Mouse (Mus musculus) embryonic facial prominence, embryonic 12.5 days (tissue): ENCODE results near the gene Antxrl. TPM values are rescaled to one million over a fixed set of nuclear protein-coding genes. Genes with fewer than 3 reads are reported as not detected.

Experiments
- ATAC-seq: fragments of 200-750 bp; cut with Nextera tagmentation; 2 replicates; pipeline ENCODE4 v1.8.0; 2017; ENCODE audit not compliant: insufficient number of reproducible peaks, insufficient read depth, low FRiP score, low TSS enrichment
- H3K27ac ChIP-seq: fragments of 300-500 bp; sonication (generic); 2 replicates; pipeline ENCODE4 v1.5.1; 2016; ENCODE audit warnings: mild to moderate bottlenecking
- H3K27me3 ChIP-seq: fragments of 300-500 bp; sonication (generic); 2 replicates; pipeline ENCODE4 v1.6.1; 2016; ENCODE audit warnings: mild to moderate bottlenecking, moderate library complexity
- H3K36me3 ChIP-seq: fragments of 300-500 bp; sonication (generic); 2 replicates; pipeline ENCODE4 v1.6.1; 2016; ENCODE audit warnings: mild to moderate bottlenecking
- H3K4me1 ChIP-seq: fragments of 300-500 bp; sonication (generic); 2 replicates; pipeline ENCODE4 v1.6.1; 2016
- H3K4me2 ChIP-seq: fragments of 300-500 bp; sonication (generic); replicated peaks from 2 replicates; pipeline ENCODE4 v1.6.1; 2016; ENCODE audit warnings: mild to moderate bottlenecking, moderate library complexity
- H3K4me3 ChIP-seq: fragments of 300-500 bp; sonication (generic); 2 replicates; pipeline ENCODE4 v1.5.1; 2016; ENCODE audit warnings: mild to moderate bottlenecking
- H3K9ac ChIP-seq: fragments of 300-500 bp; sonication (generic); 2 replicates; pipeline ENCODE4 v1.6.1; 2016; ENCODE audit warnings: mild to moderate bottlenecking, moderate library complexity
- H3K9me3 ChIP-seq: fragments of 300-500 bp; sonication (generic); 2 replicates; pipeline ENCODE4 v1.6.1; 2016; ENCODE audit warnings: mild to moderate bottlenecking, moderate library complexity
- WGBS: fragments of 180-500 bp; shearing (Covaris S2); methylation state at CpG from one replicate; pipeline ENCODE4 v1.1.7; 2016; 5-methylcytosine and 5-hydroxymethylcytosine counted together
- polyA plus RNA-seq: library from polyadenylated mRNA; unstranded; fragments of >200 nt; fragmentation: Nextera tagmentation; extraction: Ambion mirVana; gene quantifications from 2 replicates; pipeline ENCODE4 v1.2.1, GENCODE M21; 2016

The Antxrl gene
- not detected in 2 replicates for polyA plus RNA-seq

DNA sequence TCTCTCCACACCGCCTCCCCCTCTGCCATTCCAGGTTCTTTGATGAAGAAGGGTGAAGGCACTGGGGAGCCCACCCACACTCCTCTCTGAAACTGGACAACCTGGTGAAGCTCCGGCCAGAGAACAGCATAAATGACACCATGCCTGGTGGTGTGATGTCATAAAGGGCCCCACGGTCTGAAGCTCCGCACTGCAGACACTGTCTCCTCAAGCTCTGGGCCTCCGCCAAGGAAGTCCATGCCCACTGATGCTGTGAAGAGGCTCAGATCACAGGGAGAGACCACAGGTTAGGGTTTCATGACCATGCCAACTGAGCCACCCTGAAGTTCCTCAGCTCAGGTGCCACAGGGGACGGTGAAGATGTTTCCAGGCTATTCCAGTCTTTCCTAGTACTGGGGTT is at the start of gene Antxrl:
Gene Antxrl (plus strand): TSS at position 192 of the 400 bp plus-strand sequence.
- 88% methylated on average over 6 of the region's 6 CpGs for WGBS
- Histone ChIP-seq H3K27me3 (no peaks in the 10 kb centered on the region), H3K36me3 (no peaks in the 10 kb centered on the region), H3K9ac (no peak within 1 kb of the TSS), H3K4me3 (no peak within 1 kb of the TSS), H3K4me1 (no peaks in the 10 kb centered on the region), H3K4me2 (no peak within 1 kb of the TSS), H3K9me3 (no peaks in the 10 kb centered on the region), H3K27ac (no peak within 1 kb of the TSS)
- ATAC-seq: no peak

DNA sequence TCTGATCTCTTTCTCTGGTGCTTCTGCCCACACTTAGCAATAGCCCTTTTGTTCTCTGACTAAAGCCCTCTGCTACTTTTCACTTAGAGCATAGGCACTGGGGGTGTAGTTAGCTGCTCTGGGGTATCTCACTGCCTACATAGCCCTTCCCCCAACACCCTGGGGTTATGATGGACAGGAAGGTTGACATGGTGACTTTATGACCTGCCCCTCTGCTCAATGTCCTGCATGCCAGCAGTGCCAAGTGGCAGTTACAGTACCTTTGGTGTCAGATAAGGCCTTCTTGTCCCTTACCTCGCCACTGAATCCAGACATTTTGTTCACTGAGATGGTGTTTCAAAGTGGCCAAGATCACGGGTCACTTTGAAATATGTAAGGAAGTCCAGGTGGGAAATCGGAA is 37.4 kb upstream of the Antxrl start, which contains the start of gene Gm30083:
Gene Gm30083 (minus strand): TSS at position 120 of the 400 bp plus-strand sequence.
- H3K36me3 ChIP-seq: no peaks in the 10 kb centered on the region
- H3K4me3 ChIP-seq: no peak within 1 kb of the TSS
- no peak within 1 kb of the TSS for H3K9ac ChIP-seq
- ATAC-seq: no peak
- H3K4me1 ChIP-seq: no peaks in the 10 kb centered on the region
- no peaks in the 10 kb centered on the region for H3K27me3 ChIP-seq
- WGBS: 85% methylated on average over 3 of the region's 3 CpGs
- H3K4me2 ChIP-seq: no peak within 1 kb of the TSS
- H3K27ac ChIP-seq: no peak within 1 kb of the TSS
- no peaks in the 10 kb centered on the region for H3K9me3 ChIP-seq

DNA sequence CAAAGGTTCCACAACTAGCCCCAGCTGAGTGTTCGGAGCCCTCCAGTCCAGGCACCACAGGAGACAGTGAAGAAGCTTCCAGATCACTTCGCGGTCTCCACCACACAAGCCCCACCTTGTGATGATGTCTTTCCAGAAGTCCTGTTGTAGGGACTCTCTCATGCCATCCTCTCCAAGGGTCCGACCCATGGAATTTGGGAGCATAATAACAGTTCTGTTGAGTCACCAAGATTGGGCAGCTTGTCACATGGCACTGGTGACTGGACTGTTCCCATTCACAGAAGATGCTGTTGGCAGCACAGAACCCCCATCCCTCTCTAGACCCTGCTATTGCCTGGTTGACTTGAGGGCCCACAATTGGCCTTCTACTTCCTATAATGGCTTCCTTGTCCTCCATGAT is 36.1 kb upstream of the Antxrl start, which contains the start of gene Gm5460:
Gene Gm5460 (plus strand): TSS at position 378 of the 400 bp plus-strand sequence.
- no peak for ATAC-seq
- Histone ChIP-seq H3K9me3 (no peaks in the 10 kb centered on the region), H3K4me2 (no peak within 1 kb of the TSS), H3K36me3 (no peaks in the 10 kb centered on the region), H3K9ac (no peak within 1 kb of the TSS), H3K4me1 (no peaks in the 10 kb centered on the region), H3K27ac (no peak within 1 kb of the TSS), H3K4me3 (no peak within 1 kb of the TSS), H3K27me3 (no peaks in the 10 kb centered on the region)
- 90% methylated on average over 4 of the region's 4 CpGs for WGBS

DNA sequence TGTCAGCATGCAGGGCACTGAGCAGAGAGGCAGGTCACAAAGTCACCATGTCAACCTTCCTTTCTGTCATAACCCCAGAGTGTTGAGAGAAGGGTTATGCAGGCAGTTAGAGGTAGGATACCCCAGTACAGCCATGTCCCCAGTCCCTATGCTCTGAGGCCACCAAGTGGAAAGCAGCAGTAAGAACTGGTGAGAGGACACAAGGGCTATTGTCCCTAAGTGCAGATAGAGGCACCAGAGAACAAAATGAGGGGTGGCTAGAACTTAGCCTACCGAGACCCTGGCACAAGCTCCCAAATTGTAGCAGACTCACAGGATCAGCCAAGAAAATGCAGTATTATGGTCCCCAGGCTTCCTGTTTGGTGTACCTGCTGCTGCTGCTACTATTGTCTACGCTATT is 35.6 kb upstream of the Antxrl start:
- Histone ChIP-seq H3K4me3 (no peak overlapping the region), H3K4me2 (no peak overlapping the region), H3K4me1 (no peaks in the 10 kb centered on the region), H3K9me3 (no peaks in the 10 kb centered on the region), H3K36me3 (no peaks in the 10 kb centered on the region), H3K9ac (no peak overlapping the region), H3K27me3 (no peaks in the 10 kb centered on the region), H3K27ac (no peak overlapping the region)
- no peak for ATAC-seq
- WGBS: 88% methylated on average over 2 of the region's 2 CpGs

DNA sequence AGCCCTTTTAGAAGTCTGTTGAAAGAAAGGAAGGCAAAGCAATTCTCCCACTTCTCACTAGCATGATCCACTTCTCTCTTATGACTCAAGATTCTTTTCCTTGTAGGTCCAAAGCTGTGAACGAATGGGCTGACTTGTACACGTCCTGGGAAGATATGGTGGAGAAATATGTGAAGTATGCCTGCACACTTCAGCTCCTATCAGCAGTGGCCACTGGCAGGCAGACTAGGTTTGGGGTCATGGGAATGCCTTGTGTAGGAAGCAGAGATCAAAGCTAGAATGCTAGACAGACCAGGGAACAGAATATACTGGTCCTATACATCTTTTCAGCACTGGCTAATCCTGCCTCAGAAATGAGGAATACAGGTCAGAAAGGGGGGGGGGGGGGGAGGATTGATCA is 25.8 kb upstream of the Antxrl start:
- Histone ChIP-seq H3K9ac (no peak overlapping the region), H3K4me1 (no peaks in the 10 kb centered on the region), H3K9me3 (no peaks in the 10 kb centered on the region), H3K4me2 (no peak overlapping the region), H3K27ac (no peak overlapping the region), H3K4me3 (no peak overlapping the region), H3K36me3 (no peaks in the 10 kb centered on the region), H3K27me3 (no peaks in the 10 kb centered on the region)
- WGBS: 64% methylated on average over 2 of the region's 2 CpGs
- no peak for ATAC-seq

DNA sequence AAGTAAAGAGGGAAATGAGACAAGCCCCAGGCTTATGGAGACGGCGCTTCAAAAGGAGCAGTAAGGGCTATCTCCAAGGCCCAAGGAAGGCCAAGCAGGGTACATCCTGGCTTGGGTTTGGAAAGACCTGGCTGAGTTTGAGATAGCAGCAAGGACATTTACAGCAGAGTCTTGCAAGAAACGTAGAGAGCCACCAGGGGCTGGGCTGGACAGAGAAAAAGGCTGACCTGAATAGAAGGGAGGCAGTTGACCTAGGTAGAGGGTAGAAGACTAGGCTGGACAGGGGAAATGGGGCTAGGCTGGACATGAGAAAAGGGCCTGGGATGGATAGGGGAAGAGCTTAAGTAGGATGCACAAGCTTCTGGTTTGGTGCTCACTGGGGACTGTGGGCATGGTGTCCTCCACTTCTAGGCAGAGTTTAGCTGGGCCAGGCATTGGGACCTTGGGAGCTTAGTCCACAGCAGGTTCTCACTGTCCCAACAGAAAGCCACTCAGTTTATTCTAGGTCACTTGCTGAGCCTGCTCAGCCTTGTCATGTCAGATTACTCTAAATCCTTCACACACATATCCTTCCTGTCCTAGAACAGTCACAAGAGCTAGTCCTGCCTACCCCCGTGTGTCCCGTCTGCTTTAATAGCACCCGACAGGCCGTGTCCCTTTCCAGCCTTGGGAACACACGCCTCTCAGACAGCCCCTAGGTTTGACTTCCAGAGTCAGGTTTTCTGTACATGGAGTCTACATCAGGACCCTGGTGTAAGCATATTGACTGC is 18.5 kb upstream of the Antxrl start:
- WGBS: 82% methylated on average over 8 of the region's 8 CpGs

DNA sequence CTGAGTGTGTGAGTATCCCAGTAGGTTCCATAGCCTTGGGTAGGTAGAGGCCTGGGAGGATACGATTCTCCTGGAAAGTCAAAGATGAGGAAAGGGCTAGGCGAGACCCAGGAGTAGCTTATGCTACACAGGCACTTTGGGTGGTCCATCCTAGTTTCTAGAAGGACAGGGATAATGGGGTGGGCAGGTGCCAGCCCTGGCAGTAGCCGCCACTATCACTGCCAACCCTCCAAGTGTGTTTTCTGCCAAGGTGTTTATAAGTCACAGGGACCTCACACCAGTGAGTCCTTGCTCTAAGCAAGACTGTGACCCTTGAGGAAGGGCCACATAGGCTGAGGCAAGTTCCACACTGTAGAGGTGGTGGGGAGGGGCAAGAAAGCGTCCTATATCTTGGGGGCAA is 11.3 kb upstream of the Antxrl start:
- Histone ChIP-seq H3K36me3 (no peaks in the 10 kb centered on the region), H3K4me1 (no peaks in the 10 kb centered on the region), H3K4me2 (no peak overlapping the region), H3K27ac (no peak overlapping the region), H3K4me3 (no peak overlapping the region), H3K9me3 (no peaks in the 10 kb centered on the region), H3K9ac (no peak overlapping the region), H3K27me3 (no peaks in the 10 kb centered on the region)
- no peak for ATAC-seq
- WGBS: 77% methylated on average over 4 of the region's 4 CpGs

More for the DNA sequence above, 18.5 kb upstream of the Antxrl start:
- Histone ChIP-seq H3K27ac (no peak overlapping the region), H3K9me3 (no peaks in the 10 kb centered on the region), H3K4me3 (no peak overlapping the region), H3K9ac (no peak overlapping the region), H3K4me2 (no peak overlapping the region), H3K36me3 (no peaks in the 10 kb centered on the region), H3K4me1 (no peaks in the 10 kb centered on the region), H3K27me3 (no peaks in the 10 kb centered on the region)
- ATAC-seq: no peak

DNA sequence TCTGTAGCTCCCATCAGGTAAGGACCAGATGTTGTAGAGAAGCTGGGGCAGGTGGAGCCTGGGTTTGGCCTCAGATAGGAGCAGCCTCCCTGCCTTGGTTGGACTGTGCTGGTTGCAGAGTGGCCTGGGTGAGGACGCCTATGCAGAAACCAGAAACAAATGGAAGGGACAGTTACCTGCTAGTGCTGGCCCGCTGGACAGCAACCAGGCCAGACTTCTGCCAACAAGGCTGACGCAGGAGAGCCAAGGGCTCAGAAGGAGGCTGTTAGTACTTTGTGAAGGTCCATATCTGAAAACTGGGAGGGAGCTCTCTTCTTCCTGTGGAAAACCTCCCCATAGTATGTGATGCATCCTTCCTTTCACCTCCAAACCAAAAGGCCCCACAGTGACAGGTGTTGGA is 9.2 kb upstream of the Antxrl start:
- no peaks in the 10 kb centered on the region for H3K9me3 ChIP-seq
- H3K4me3 ChIP-seq: no peak overlapping the region
- H3K4me1 ChIP-seq: no peaks in the 10 kb centered on the region
- H3K27ac ChIP-seq: no peak overlapping the region
- no peaks in the 10 kb centered on the region for H3K36me3 ChIP-seq
- WGBS: 49% methylated on average over 3 of the region's 3 CpGs
- ATAC-seq: no peak
- H3K9ac ChIP-seq: no peak overlapping the region
- no peak overlapping the region for H3K4me2 ChIP-seq
- no peaks in the 10 kb centered on the region for H3K27me3 ChIP-seq

DNA sequence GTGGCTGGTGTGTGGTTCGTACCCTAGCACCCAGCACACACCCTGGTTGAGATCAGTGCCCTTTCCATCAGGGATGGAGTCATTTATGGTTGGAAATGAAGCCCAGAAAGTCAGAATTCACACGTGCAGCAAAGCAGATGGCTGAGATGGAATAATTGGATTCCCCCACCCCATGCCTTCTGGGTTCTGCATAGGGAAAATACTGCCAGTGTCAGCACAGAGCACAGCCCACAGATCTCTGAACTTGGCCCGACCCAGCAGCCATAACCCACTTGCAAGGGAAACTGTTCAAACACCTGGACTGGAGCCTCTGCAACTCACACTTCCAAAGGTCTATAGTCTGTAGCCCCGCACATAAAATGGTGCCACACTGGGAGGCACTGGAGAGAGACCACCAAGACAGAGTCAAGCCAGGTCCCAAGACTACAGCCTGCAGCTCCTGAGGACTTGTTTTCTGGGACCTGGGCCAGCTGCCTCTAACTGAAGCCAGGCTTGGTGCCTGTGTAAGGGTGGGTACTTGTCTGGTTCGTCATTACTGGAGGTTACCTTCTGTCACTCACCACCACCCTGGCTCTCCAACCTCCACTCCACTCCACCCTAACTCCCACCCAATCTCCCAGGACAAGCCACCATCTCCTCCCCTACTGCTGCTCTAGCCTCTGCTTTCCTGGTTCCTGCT is 2.3 kb upstream of the Antxrl start:
- ATAC-seq: no peak
- no peak overlapping the region for H3K9ac ChIP-seq
- WGBS: 72% methylated on average over 5 of the region's 5 CpGs
- H3K36me3 ChIP-seq: no peaks in the 10 kb centered on the region
- H3K9me3 ChIP-seq: no peaks in the 10 kb centered on the region
- H3K27ac ChIP-seq: no peak overlapping the region
- no peak overlapping the region for H3K4me2 ChIP-seq
- H3K4me1 ChIP-seq: no peaks in the 10 kb centered on the region
- H3K4me3 ChIP-seq: no peak overlapping the region
- no peaks in the 10 kb centered on the region for H3K27me3 ChIP-seq

DNA sequence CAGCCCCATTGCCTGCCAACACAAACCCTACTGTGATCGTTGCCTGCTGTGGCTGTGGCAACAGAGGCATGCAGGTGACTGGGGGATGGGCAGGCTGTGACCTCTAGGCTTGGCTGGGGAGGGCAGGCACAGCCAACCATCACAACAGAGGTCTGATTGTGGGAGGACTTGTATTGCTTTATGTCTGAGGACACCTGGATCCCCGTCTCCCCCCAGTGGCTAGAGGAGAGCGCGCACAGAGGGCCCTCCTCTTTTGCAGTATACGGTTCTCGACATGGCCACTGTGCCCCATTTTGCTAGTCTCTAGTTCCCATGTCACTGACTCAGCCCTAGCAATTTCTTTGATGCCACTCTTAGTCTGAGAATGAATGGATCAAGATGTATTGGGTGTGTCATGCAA is 19.2 kb downstream of the Antxrl start:
- Histone ChIP-seq H3K27me3 (no peaks in the 10 kb centered on the region), H3K4me2 (no peak overlapping the region)
- 50% methylated on average over 6 of the region's 6 CpGs for WGBS

DNA sequence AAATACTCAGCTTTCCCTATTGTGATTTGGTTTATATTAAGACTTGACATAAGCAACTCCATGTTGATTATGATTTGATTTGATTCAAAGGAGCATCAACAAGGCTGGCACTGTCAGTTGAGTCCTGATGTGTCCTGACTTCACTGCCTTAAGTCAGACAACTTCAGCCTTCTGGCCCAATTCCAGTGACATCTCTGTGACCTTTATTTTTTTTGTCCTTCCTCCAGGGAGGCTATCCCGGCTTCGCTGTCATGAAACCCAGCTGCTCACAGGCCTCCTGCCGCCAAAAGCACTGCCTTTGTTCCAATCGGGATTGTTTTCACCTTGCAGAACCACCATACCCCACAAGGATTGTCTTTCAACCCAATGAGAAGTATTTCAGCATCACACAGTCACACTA is 22.8 kb downstream of the Antxrl start:
- H3K27me3 ChIP-seq: 0 out of 2 replicates have a peak, but pooled peaks cover 4% of the 10 kb centered on the region
- H3K36me3 ChIP-seq: no peaks in the 10 kb centered on the region
- no peak for ATAC-seq
- WGBS: 29% methylated on average over 4 of the region's 4 CpGs
- no peaks in the 10 kb centered on the region for H3K4me1 ChIP-seq
- no peak overlapping the region for H3K27ac ChIP-seq
- H3K9me3 ChIP-seq: no peaks in the 10 kb centered on the region
- H3K4me2 ChIP-seq: no peak overlapping the region
- no peak overlapping the region for H3K4me3 ChIP-seq
- no peak overlapping the region for H3K9ac ChIP-seq

More for the DNA sequence above, 19.2 kb downstream of the Antxrl start:
- Histone ChIP-seq H3K9me3 (no peaks in the 10 kb centered on the region), H3K36me3 (no peaks in the 10 kb centered on the region), H3K4me1 (no peaks in the 10 kb centered on the region), H3K4me3 (no peak overlapping the region), H3K27ac (no peak overlapping the region), H3K9ac (no peak overlapping the region)
- ATAC-seq: no peak

DNA sequence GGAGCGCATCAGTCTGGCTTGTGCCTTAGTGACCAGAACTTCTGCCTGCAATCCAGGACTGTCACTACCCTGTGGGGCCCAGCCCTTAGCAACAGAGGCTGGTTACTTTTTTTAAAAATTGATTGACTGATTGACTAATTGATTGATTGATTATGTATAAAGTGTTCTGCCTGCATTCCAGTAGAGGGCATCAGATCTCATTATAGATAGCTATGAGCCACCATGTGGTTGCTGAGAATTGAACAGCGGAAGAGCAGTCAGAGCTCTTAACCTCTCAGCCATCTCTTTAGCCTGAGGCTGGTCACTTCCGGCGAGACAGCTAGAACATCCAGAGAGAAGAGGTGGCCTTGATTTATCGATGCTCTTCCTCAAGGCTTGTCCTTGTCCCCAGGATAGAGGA is 24.7 kb downstream of the Antxrl start:
- H3K27ac ChIP-seq: no peak overlapping the region
- H3K27me3 ChIP-seq: 0 out of 2 replicates have a peak, but pooled peaks cover 4% of the 10 kb centered on the region
- no peaks in the 10 kb centered on the region for H3K36me3 ChIP-seq
- no peak overlapping the region for H3K4me2 ChIP-seq
- WGBS: 57% methylated on average over 5 of the region's 5 CpGs
- no peak overlapping the region for H3K4me3 ChIP-seq
- H3K4me1 ChIP-seq: no peaks in the 10 kb centered on the region
- no peak overlapping the region for H3K9ac ChIP-seq
- H3K9me3 ChIP-seq: no peaks in the 10 kb centered on the region
- no peak for ATAC-seq
